Mouse (Mus musculus) hindbrain, embryonic 16.5 days (tissue): Measurements from ENCODE around the gene Trappc10. TPM values are rescaled to one million over a fixed set of nuclear protein-coding genes. Genes with fewer than 3 reads are reported as not detected.

ENCODE experiments used
- ATAC-seq: fragments of 200-750 bp; cut with Nextera tagmentation; 2 replicates; pipeline ENCODE4 v1.8.0; 2017; ENCODE audit warnings: moderate TSS enrichment, moderate library complexity
- H3K27ac ChIP-seq: fragments of 300-500 bp; sonication (generic); 2 replicates; pipeline ENCODE4 v1.5.1; 2014; ENCODE audit warnings: low read depth, mild to moderate bottlenecking, control low read depth, low read length, moderate library complexity
- H3K27me3 ChIP-seq: fragments of 300-500 bp; sonication (generic); replicated peaks from 2 replicates; pipeline ENCODE4 v1.6.1; 2014; ENCODE audit warnings: low read length; ENCODE audit not compliant: control insufficient read depth, insufficient read depth
- H3K36me3 ChIP-seq: fragments of 300-500 bp; sonication (generic); 2 replicates; pipeline ENCODE4 v1.6.1; 2014; ENCODE audit warnings: mild to moderate bottlenecking, low read length, moderate library complexity, mixed read lengths; ENCODE audit not compliant: control insufficient read depth, insufficient read depth
- H3K4me1 ChIP-seq: fragments of 300-500 bp; sonication (generic); 2 replicates; pipeline ENCODE4 v1.6.1; 2014; ENCODE audit warnings: low read depth, low read length; ENCODE audit not compliant: control insufficient read depth, insufficient read depth
- H3K4me2 ChIP-seq: fragments of 300-500 bp; sonication (generic); 2 replicates; pipeline ENCODE4 v1.6.1; 2014; ENCODE audit warnings: mild to moderate bottlenecking, low read length, control low read depth, moderate library complexity
- H3K4me3 ChIP-seq: fragments of 300-500 bp; sonication (generic); 2 replicates; pipeline ENCODE4 v1.5.1; 2014; ENCODE audit warnings: mild to moderate bottlenecking, low read length, control low read depth, moderate library complexity
- H3K9ac ChIP-seq: fragments of 300-500 bp; sonication (generic); 2 replicates; pipeline ENCODE4 v1.6.1; 2014; ENCODE audit warnings: low read depth, mild to moderate bottlenecking, control low read depth, low read length, moderate library complexity
- H3K9me3 ChIP-seq: fragments of 300-500 bp; sonication (generic); 2 replicates; pipeline ENCODE4 v1.6.1; 2014; ENCODE audit warnings: mild to moderate bottlenecking, low read length, moderate library complexity; ENCODE audit not compliant: control insufficient read depth
- WGBS: fragments of 180-500 bp; shearing (Covaris S2); extraction: QIAGEN DNeasy Blood & Tissue Kit; methylation state at CpG from one replicate; pipeline ENCODE4 v1.1.7; 2014; 5-methylcytosine and 5-hydroxymethylcytosine counted together
- polyA plus RNA-seq: library from polyadenylated mRNA; unstranded; fragments of >200 nt; fragmentation: Nextera tagmentation; extraction: Ambion mirVana; gene quantifications from 2 replicates; pipeline ENCODE4 v1.2.1, GENCODE M21; 2015

The Trappc10 gene
- polyA plus RNA-seq, 1 experiment from 2014 or later, result 11.3 TPM

DNA sequence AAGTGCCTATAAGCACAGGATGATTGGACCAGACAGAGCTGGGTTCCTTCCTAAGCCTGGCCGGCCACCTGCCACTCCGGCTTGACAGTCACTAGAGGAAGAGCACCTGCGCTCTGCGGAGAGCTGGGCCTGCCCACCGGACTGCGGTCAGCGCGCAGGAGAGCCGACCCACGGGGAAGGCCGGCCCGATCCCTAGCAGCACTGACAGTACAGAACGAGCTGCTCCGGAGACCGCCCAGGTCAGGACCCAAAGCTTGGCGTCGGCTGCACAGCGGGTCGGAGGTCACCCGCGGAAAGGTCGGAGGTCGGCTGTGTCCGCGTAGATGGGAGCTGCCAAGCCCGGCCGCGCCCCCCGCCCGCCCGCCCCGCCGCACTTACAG lies 393 bp downstream of the Trappc10 start:
- Histone ChIP-seq H3K9me3 (no peaks in the 10 kb centered on the region), H3K4me3 (peak overlapping the region; percentile 91), H3K4me2 (peak overlapping the region; percentile 96), H3K4me1 (peaks cover 15% of the 10 kb centered on the region), H3K27ac (peak overlapping the region; percentile 86), H3K27me3 (no peaks in the 10 kb centered on the region), H3K36me3 (no peaks in the 10 kb centered on the region), H3K9ac (peak overlapping the region; percentile 87)
- ATAC-seq, result peak; percentile 66
- 0% methylated on average over 26 of the region's 33 CpGs for WGBS

DNA sequence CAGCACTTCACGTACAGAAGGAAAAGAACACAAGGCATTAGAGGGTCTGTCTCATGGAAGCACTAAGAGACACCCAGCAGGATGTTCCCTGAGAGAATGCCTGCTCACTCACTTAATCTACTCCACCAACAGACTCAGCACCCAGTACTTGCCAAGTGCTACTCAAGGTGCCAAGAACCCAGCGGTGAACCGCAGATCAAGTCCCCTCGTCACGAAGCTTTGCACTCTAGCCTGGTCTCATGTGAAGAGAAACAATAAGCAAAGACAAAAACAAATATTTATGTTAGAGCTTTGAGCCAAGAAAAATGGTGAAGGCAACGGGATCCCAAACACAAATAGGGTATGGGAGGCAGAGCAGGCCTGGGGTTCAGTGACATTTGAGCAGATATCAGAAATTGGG lies 5.5 kb downstream of the Trappc10 start:
- WGBS, result 74% methylated on average over 6 of the region's 6 CpGs
- Histone ChIP-seq H3K9ac (no peak overlapping the region), H3K36me3 (no peaks in the 10 kb centered on the region), H3K4me2 (no peak overlapping the region), H3K4me3 (no peak overlapping the region), H3K9me3 (no peaks in the 10 kb centered on the region), H3K27ac (no peak overlapping the region), H3K27me3 (no peaks in the 10 kb centered on the region), H3K4me1 (peaks cover 11% of the 10 kb centered on the region)
- no peak for ATAC-seq

DNA sequence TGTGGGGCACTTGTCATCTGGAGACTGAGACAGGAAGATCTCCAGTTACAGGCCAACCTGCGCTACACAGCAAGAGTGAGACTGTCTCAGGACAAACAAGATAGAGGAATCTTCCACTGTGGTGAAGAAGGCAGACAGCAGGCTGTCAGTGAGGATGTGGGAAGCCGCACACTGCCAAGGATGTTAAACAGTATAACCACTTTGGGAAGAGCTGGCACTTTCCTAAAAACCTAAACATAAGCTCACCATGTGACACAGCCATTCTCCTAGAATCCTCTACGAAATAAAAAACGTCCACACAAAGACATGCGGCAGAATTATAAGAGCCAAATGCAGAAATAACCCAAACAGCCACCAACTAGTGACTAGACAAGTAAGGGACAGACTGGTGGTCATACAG lies 6.1 kb downstream of the Trappc10 start:
- H3K36me3 ChIP-seq, result no peaks in the 10 kb centered on the region
- ATAC-seq, result no peak
- H3K9ac ChIP-seq, result no peak overlapping the region
- H3K4me1 ChIP-seq, result peaks cover 7% of the 10 kb centered on the region
- no peak overlapping the region for H3K4me2 ChIP-seq
- H3K4me3 ChIP-seq, result no peak overlapping the region
- H3K27ac ChIP-seq, result no peak overlapping the region
- H3K9me3 ChIP-seq, result no peaks in the 10 kb centered on the region
- 91% methylated on average over 5 of the region's 5 CpGs for WGBS
- H3K27me3 ChIP-seq, result no peaks in the 10 kb centered on the region

DNA sequence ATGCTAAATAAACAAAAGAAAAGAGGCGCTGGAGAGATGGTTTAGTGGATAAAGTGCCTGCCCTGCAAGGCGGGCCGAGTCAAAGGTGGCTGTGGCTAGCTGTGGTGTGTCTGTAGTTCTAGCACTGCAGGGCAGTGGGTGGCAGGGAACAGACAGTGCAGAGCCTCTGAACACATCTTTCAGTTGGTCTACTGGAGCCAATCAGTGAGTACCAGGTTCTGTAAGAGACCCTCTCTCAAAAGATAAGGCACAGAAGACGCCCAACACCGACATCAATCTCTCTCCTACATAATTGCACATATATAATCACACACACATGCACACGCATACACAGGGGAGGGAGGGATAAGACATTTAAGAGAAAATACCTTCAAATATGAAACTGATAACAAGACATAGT lies 6.6 kb downstream of the Trappc10 start:
- H3K27me3 ChIP-seq, result no peaks in the 10 kb centered on the region
- no peaks in the 10 kb centered on the region for H3K9me3 ChIP-seq
- H3K27ac ChIP-seq, result no peak overlapping the region
- no peak overlapping the region for H3K9ac ChIP-seq
- H3K4me1 ChIP-seq, result peaks cover 2% of the 10 kb centered on the region
- no peak for ATAC-seq
- no peak overlapping the region for H3K4me3 ChIP-seq
- H3K36me3 ChIP-seq, result no peaks in the 10 kb centered on the region
- 88% methylated on average over 6 of the region's 6 CpGs for WGBS
- no peak overlapping the region for H3K4me2 ChIP-seq

DNA sequence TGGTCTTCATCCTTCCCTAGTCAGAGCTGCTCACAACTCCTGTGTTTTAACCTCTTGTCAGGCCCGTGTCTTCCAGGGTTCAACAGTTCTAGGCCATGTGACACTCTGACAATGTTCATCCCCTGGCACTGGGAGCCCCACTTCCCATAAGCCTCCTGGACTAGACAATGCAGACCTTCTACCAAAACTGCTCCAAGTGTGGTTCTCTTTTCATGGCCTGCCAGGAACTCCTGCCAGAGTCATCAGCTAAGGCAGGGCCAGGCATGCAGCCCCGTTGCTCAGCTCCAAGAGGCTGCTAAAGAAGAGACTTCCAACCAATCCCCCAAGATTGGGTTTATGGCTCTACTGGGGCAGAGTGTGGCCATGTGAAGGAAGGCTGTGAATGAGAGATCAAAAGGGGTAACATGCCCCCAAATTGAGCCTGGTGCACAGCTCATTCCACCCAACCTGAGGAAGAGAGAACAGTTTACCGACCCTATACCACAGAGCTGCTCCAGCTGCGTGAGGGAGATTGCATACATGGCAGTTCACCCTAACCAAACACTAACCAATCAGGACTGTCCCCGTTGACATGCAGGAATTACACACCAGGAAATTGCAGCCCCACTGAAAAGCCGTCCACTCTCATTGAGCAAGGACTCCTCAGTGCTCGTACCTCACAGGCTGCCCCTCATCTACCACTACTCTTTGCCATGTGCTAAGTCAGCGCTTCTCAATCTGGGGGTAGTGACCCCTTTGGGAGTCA lies 7.4 kb downstream of the Trappc10 start:
- Histone ChIP-seq H3K36me3 (no peaks in the 10 kb centered on the region), H3K9me3 (no peaks in the 10 kb centered on the region), H3K4me1 (no peaks in the 10 kb centered on the region; the same call in 1 of the 2 replicates), H3K27ac (no peak overlapping the region), H3K4me2 (no peak overlapping the region), H3K4me3 (no peak overlapping the region), H3K9ac (no peak overlapping the region), H3K27me3 (no peaks in the 10 kb centered on the region)
- 78% methylated on average over 8 of the region's 8 CpGs for WGBS
- ATAC-seq, result peak; percentile 77

DNA sequence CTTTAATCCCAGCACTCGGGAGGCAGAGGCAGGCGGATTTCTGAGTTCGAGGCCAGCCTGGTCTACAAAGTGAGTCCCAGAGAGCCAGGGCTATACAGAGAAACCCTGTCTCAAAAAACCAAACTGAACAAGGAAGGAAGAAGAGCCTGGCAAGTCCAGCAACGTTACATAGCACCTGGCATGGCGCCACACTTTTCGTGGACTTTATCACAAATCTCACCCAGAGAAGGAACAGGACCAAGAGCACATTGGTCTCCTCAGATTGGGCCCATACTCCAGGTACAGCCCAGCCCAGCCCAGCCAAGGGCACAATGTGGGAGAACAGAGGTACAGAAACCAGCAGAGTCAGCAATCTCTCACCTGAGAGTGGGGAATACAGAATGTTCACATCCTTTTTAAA lies 10.7 kb downstream of the Trappc10 start:
- Histone ChIP-seq H3K4me3 (no peak overlapping the region), H3K27me3 (no peaks in the 10 kb centered on the region), H3K9me3 (no peaks in the 10 kb centered on the region), H3K27ac (no peak overlapping the region), H3K4me2 (no peak overlapping the region), H3K4me1 (no peaks in the 10 kb centered on the region; the same call in 1 of the 2 replicates), H3K36me3 (no peaks in the 10 kb centered on the region), H3K9ac (no peak overlapping the region)
- 85% methylated on average over 6 of the region's 6 CpGs for WGBS
- ATAC-seq, result no peak

DNA sequence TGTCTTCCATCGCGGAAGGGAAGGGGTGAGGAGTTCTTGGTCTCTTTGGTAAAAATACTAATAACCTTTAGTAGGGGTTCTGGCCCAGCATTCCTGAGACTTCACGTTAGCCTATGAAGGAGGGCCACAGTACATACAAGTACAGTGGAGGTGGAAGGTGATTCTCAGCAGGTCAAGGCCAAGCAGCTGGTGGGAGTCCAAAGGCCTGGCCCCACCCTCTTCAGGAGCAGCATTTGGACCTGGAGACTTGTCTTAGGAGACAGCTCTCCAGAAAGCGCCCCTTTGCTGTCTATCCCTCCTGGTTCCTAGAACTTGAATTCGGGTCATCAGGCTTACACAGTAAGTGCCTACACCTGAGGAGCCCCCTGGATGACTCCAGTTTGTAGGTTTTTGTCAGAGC lies 11.3 kb downstream of the Trappc10 start:
- H3K4me1 ChIP-seq, result no peaks in the 10 kb centered on the region; the same call in 1 of the 2 replicates
- H3K27me3 ChIP-seq, result no peaks in the 10 kb centered on the region
- no peak for ATAC-seq
- H3K27ac ChIP-seq, result no peak overlapping the region
- 90% methylated on average over 5 of the region's 5 CpGs for WGBS
- no peak overlapping the region for H3K4me3 ChIP-seq
- H3K9me3 ChIP-seq, result no peaks in the 10 kb centered on the region
- H3K9ac ChIP-seq, result no peak overlapping the region
- no peak overlapping the region for H3K4me2 ChIP-seq
- peaks cover 5% of the 10 kb centered on the region; the same call in 1 of the 2 replicates for H3K36me3 ChIP-seq

DNA sequence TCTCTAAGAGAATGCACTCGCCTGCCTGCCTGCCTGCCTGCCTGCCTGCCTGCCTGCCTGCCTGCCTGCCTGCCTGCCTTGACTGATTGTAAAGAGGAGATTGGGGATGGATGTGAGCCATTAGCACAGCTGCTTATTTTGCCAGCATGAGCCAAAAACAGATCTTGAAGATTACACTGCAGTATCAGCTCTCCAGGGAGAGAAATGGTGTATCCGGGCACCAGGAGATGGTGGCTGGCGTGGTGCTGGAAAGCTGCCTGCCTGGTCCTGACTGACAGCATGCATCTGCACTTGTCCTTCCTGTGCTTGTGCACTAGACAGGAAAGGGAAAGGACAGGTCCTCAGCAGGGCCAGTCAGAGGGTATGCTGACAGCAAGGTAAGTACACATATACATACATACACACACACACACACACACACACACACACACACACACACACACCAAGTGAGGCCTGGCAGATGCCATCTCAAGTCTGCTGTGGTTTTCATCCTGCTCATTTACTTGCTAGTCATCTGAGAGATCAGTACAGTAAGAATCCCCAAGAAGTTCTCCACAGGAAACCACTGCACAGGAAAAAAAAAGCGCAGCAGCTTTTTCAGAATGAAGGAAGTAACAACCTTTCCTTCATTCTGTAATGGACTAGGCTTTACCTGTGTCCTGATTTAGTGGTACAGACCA lies 12.0 kb downstream of the Trappc10 start:
- Histone ChIP-seq H3K4me3 (no peak overlapping the region), H3K27me3 (no peaks in the 10 kb centered on the region), H3K4me2 (no peak overlapping the region), H3K9me3 (no peaks in the 10 kb centered on the region), H3K9ac (no peak overlapping the region), H3K36me3 (peaks cover 9% of the 10 kb centered on the region; the same call in 1 of the 2 replicates), H3K4me1 (no peaks in the 10 kb centered on the region; the same call in 1 of the 2 replicates), H3K27ac (no peak overlapping the region)
- no peak for ATAC-seq
- WGBS, result 82% methylated on average over 4 of the region's 4 CpGs

DNA sequence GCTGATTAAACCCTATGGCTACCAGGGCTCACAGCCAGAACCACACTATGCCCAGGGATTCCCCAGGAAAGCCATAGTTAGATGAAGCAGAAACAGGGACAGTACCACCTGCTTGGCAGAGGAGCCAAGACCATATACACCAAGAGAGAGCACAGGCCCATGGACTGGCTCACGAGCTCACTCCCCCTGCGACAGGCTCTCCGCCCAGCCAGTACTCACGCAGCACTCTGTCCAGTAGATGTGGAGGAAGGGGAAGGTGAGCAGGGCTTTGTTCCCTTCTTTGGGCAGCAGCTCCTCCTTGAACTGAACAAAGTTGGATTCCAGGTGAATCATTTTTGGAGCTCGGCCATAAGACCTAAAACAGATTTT lies 15.9 kb downstream of the Trappc10 start:
- H3K4me2 ChIP-seq, result no peak overlapping the region
- no peaks in the 10 kb centered on the region for H3K4me1 ChIP-seq
- 92% methylated on average over 5 of the region's 5 CpGs for WGBS
- no peak overlapping the region for H3K27ac ChIP-seq
- no peak overlapping the region for H3K9ac ChIP-seq
- no peaks in the 10 kb centered on the region for H3K27me3 ChIP-seq
- H3K36me3 ChIP-seq, result peaks cover 9% of the 10 kb centered on the region; the same call in 1 of the 2 replicates
- no peak for ATAC-seq
- H3K4me3 ChIP-seq, result no peak overlapping the region
- no peaks in the 10 kb centered on the region for H3K9me3 ChIP-seq
